Comparison of ENCODE assay signal across 9 mouse cellular contexts in genomic region chrX:103704024-103704423, GRCm38 (mm10).
DNase-seq lines count a peak whose midpoint lies in the region; ATAC-seq and TF ChIP-seq lines count a peak whose summit lies in the region.
"Had no signal": no experiment of that assay in that cellular context is flagged by ENCODE, and none has a peak within 500 bp of the region (broad histone marks: within the 10 kb centered on the region; RNA-seq: fewer than 3 reads in every experiment).

No protein-coding gene starts in this region.

- intact Hi-C loops in gastrocnemius, adult 2 months (cut with DNase I), result no loop called here

- ATAC-seq in lung, embryonic 15.5 days (ENCODE audit: borderline replicate concordance, extremely low read depth, low FRiP score, low TSS enrichment), result peak; percentile 65; the same call in 1 of the 2 replicates
- ATAC-seq in forebrain, embryonic 14.5 days, result peak; percentile 72
- ATAC-seq in midbrain, embryonic 16.5 days, result peak; percentile 54; the same call in 1 of the 2 replicates
- ATAC-seq in granulocyte monocyte progenitor cell, adult 5-6 weeks (replicated peaks; ENCODE audit: poor library complexity, severe bottlenecking), result no peak

- peak; percentile 20 for DNase-seq in gastrocnemius, adult 2 months
- DNase-seq in gastrocnemius, adult 8-10 months (ENCODE audit: low spot score in 2 of 2), result no peak
- no peak for DNase-seq in lung, adult 18-20 months
- peak; percentile 77 for DNase-seq in forebrain, embryonic 14.5 days (ENCODE audit: low spot score)
- no peak for DNase-seq in cerebellum, adult 8-10 months

- TF ChIP-seq CTCF in gastrocnemius, adult 2 months (IDR thresholded peaks at IDR 0.05), result no peak

- H3K4me2 ChIP-seq in lung, embryonic 15.5 days, result no peak overlapping the region
- no peak overlapping the region for H3K4me2 ChIP-seq in forebrain, embryonic 14.5 days (ENCODE audit: low read length)
- no peak overlapping the region for H3K4me2 ChIP-seq in midbrain, embryonic 16.5 days (ENCODE audit: low read length)

- 43% methylated on average over 4 of the region's 4 CpGs for whole genome bisulfite sequencing in lung, embryonic 15.5 days
- WGBS in forebrain, embryonic 14.5 days, result 44% methylated on average over 4 of the region's 4 CpGs
- 46% methylated on average over 4 of the region's 4 CpGs for WGBS in midbrain, embryonic 16.5 days

- H3K27ac ChIP-seq in gastrocnemius, adult 2 months, result no peak overlapping the region
- no peak overlapping the region for H3K27ac ChIP-seq in lung, embryonic 15.5 days
- no peak overlapping the region for H3K27ac ChIP-seq in forebrain, embryonic 14.5 days (ENCODE audit: low read depth, low read length)
- H3K27ac ChIP-seq in midbrain, embryonic 16.5 days (ENCODE audit: low read length), result no peak overlapping the region

- peaks cover 56% of the 10 kb centered on the region for H3K27me3 ChIP-seq in lung, embryonic 15.5 days
- 0 out of 2 replicates have a peak, but pooled peaks cover 20% of the 10 kb centered on the region for H3K27me3 ChIP-seq in forebrain, embryonic 14.5 days (replicated peaks; ENCODE audit: control insufficient read depth, insufficient read depth, low read length)
- peaks cover 43% of the 10 kb centered on the region for H3K27me3 ChIP-seq in midbrain, embryonic 16.5 days (ENCODE audit: control insufficient read depth, insufficient read depth, low read depth, low read length)
- H3K27me3 ChIP-seq: CH12.LX had no signal

- H3K9me3 ChIP-seq in lung, embryonic 15.5 days, result no peaks in the 10 kb centered on the region
- no peaks in the 10 kb centered on the region for H3K9me3 ChIP-seq in forebrain, embryonic 14.5 days (replicated peaks; ENCODE audit: control insufficient read depth, low read length)
- no peaks in the 10 kb centered on the region for H3K9me3 ChIP-seq in midbrain, embryonic 16.5 days (replicated peaks; ENCODE audit: control insufficient read depth, low read length, poor library complexity, severe bottlenecking)

- H3K9ac ChIP-seq in lung, embryonic 15.5 days, result no peak overlapping the region
- H3K9ac ChIP-seq in forebrain, embryonic 14.5 days (ENCODE audit: low read length), result no peak overlapping the region
- H3K9ac ChIP-seq in midbrain, embryonic 16.5 days (ENCODE audit: low read depth, low read length), result no peak overlapping the region

- H3K4me1 ChIP-seq in lung, embryonic 15.5 days, result no peaks in the 10 kb centered on the region; the same call in 1 of the 2 replicates
- 0 out of 2 replicates have a peak, but pooled peaks cover 3% of the 10 kb centered on the region for H3K4me1 ChIP-seq in forebrain, embryonic 14.5 days (ENCODE audit: control insufficient read depth, insufficient read depth, low read length)
- no peaks in the 10 kb centered on the region for H3K4me1 ChIP-seq in midbrain, embryonic 16.5 days (ENCODE audit: control insufficient read depth, insufficient read depth, low read length)

- no peak overlapping the region for H3K4me3 ChIP-seq in gastrocnemius, adult 2 months
- H3K4me3 ChIP-seq in lung, embryonic 15.5 days, result no peak overlapping the region
- no peak overlapping the region for H3K4me3 ChIP-seq in forebrain, embryonic 14.5 days (ENCODE audit: low read depth, low read length)
- no peak overlapping the region for H3K4me3 ChIP-seq in midbrain, embryonic 16.5 days (ENCODE audit: low read depth, low read length)

- H3K36me3 ChIP-seq in lung, embryonic 15.5 days, result no peaks in the 10 kb centered on the region
- H3K36me3 ChIP-seq in forebrain, embryonic 14.5 days (ENCODE audit: control insufficient read depth, insufficient read depth, low read length), result no peaks in the 10 kb centered on the region
- H3K36me3 ChIP-seq in midbrain, embryonic 16.5 days (ENCODE audit: control insufficient read depth, insufficient read depth, low read length), result no peaks in the 10 kb centered on the region

Comparison
In these comparisons a context has a peak if more than half of its experiments do, and no peak if none do; other contexts are left out.
1. DNase-seq: peak in gastrocnemius, adult 2 months (single experiment) and forebrain, embryonic 14.5 days (single experiment); none in gastrocnemius, adult 8-10 months (0 of 2), lung, adult 18-20 months (0 of 2) and cerebellum, adult 8-10 months (single experiment).